In genomic region chr7:29316137-29316734, GRCm38 (mm10) we compare ENCODE assay signal across 9 mouse cellular contexts. TPM values are rescaled to one million over a fixed set of nuclear protein-coding genes. Genes with fewer than 3 reads are reported as not detected.
DNase-seq lines count a peak whose midpoint lies in the region; ATAC-seq and TF ChIP-seq lines count a peak whose summit lies in the region.
"Had no signal": no experiment of that assay in that cellular context is flagged by ENCODE, and none has a peak within 500 bp of the region (broad histone marks: within the 10 kb centered on the region; RNA-seq: fewer than 3 reads in every experiment).

No protein-coding gene starts in this region.

- WGBS in embryonic facial prominence, embryonic 10.5 days = 64% methylated on average over 17 of the region's 17 CpGs
- 54% methylated on average over 16 of the region's 17 CpGs for WGBS in hindbrain, embryonic 11.5 days
- 46% methylated on average over 17 of the region's 17 CpGs for WGBS in midbrain, embryonic 15.5 days

- no peaks in the 10 kb centered on the region for H3K9me3 ChIP-seq in embryonic facial prominence, embryonic 10.5 days
- H3K9me3 ChIP-seq in hindbrain, embryonic 11.5 days (ENCODE audit: control insufficient read depth, low read length) = no peaks in the 10 kb centered on the region
- no peaks in the 10 kb centered on the region for H3K9me3 ChIP-seq in midbrain, embryonic 15.5 days

- H3K27me3 ChIP-seq in embryonic facial prominence, embryonic 10.5 days (replicated peaks; ENCODE audit: low read depth, poor library complexity, severe bottlenecking) = peaks cover 3% of the 10 kb centered on the region; the same call in 1 of the 2 replicates
- no peaks in the 10 kb centered on the region for H3K27me3 ChIP-seq in hindbrain, embryonic 11.5 days (ENCODE audit: control insufficient read depth, insufficient read depth, low read length)
- no peaks in the 10 kb centered on the region for H3K27me3 ChIP-seq in midbrain, embryonic 15.5 days (replicated peaks)

- no peak overlapping the region for H3K4me2 ChIP-seq in hindbrain, embryonic 11.5 days (replicated peaks; ENCODE audit: low read depth, low read length)
- H3K4me2 ChIP-seq in midbrain, embryonic 15.5 days = peak overlapping the region; percentile 43

- ATAC-seq in hindbrain, embryonic 11.5 days (ENCODE audit: low FRiP score) = no peak
- ATAC-seq in midbrain, embryonic 15.5 days (replicated peaks) = no peak

- H3K4me3 ChIP-seq in layer of hippocampus, adult 2 months = peak overlapping the region; percentile 41; the same call in 1 of the 2 replicates
- H3K4me3 ChIP-seq in embryonic facial prominence, embryonic 10.5 days = no peak overlapping the region
- H3K4me3 ChIP-seq in hindbrain, embryonic 11.5 days (ENCODE audit: low read depth, low read length) = no peak overlapping the region
- no peak overlapping the region for H3K4me3 ChIP-seq in midbrain, embryonic 15.5 days

- 0 out of 2 replicates have a peak overlapping the region, but pooled peaks have one; percentile 11 for H3K9ac ChIP-seq in hindbrain, embryonic 11.5 days (ENCODE audit: low read depth, low read length)
- peak overlapping the region; percentile 7 for H3K9ac ChIP-seq in midbrain, embryonic 15.5 days

- TF ChIP-seq CTCF in layer of hippocampus, adult 2 months (conservative IDR thresholded peaks at IDR 0.05) = no peak

- H3K4me1 ChIP-seq in embryonic facial prominence, embryonic 10.5 days = peaks cover 85% of the 10 kb centered on the region
- H3K4me1 ChIP-seq in hindbrain, embryonic 11.5 days (replicated peaks; ENCODE audit: control insufficient read depth, insufficient read depth, low read length) = peaks cover 44% of the 10 kb centered on the region
- H3K4me1 ChIP-seq in midbrain, embryonic 15.5 days = peaks cover 91% of the 10 kb centered on the region

- H3K27ac ChIP-seq in layer of hippocampus, adult 2 months = peak overlapping the region; percentile 98
- peak overlapping the region; percentile 92 for H3K27ac ChIP-seq in embryonic facial prominence, embryonic 10.5 days (replicated peaks)
- H3K27ac ChIP-seq in hindbrain, embryonic 11.5 days (ENCODE audit: low read depth, low read length) = peak overlapping the region; percentile 95
- peak overlapping the region; percentile 92 for H3K27ac ChIP-seq in midbrain, embryonic 15.5 days
- H3K27ac ChIP-seq: macrophage had no signal

- peak in 1 of 2 experiments; percentile 55 for DNase-seq in layer of hippocampus, adult 2 months (ENCODE audit: low spot score in 2 of 2)
- DNase-seq in layer of hippocampus, adult 11-12 months (ENCODE audit: low spot score) = no peak
- DNase-seq in embryonic facial prominence, embryonic 10.5 days (ENCODE audit: low spot score) = no peak
- DNase-seq in hindbrain, embryonic 11.5 days (ENCODE audit: low spot score) = no peak
- no peak for DNase-seq in T-cell, adult 2 months (ENCODE audit: low spot score)
- DNase-seq in heart, postnatal 36 days = no peak
- DNase-seq in kidney, adult 18-20 months = no peak

- peaks cover 39% of the 10 kb centered on the region for H3K36me3 ChIP-seq in embryonic facial prominence, embryonic 10.5 days (replicated peaks)
- peaks cover 6% of the 10 kb centered on the region for H3K36me3 ChIP-seq in hindbrain, embryonic 11.5 days (ENCODE audit: control insufficient read depth, insufficient read depth, low read length)
- peaks cover 10% of the 10 kb centered on the region; the same call in 1 of the 2 replicates for H3K36me3 ChIP-seq in midbrain, embryonic 15.5 days (replicated peaks)

- intact Hi-C loops in heart, postnatal 36 days (cut with DNase I) = no loop called here

RNA-seq across cellular contexts. Expression of gene Dpf1, which starts 12.5 kb away (rescaled TPM):
- 100 to 1,000 TPM; 106 to 113 TPM for total RNA-seq in layer of hippocampus, adult 2 months (2021)
- 24.8 and 28.9 TPM in 2 replicates for polyA plus RNA-seq in embryonic facial prominence, embryonic 10.5 days (2016; fragmentation: Nextera tagmentation; extraction: Ambion mirVana)
- polyA plus RNA-seq in hindbrain, embryonic 11.5 days (2014; fragmentation: Nextera tagmentation; extraction: Ambion mirVana) = 60.9 and 73.6 TPM in 2 replicates
- 256 and 261 TPM in 2 replicates for polyA plus RNA-seq in midbrain, embryonic 15.5 days (2015; fragmentation: Nextera tagmentation; extraction: Ambion mirVana)
- under 1 TPM; 0.44 to 0.51 TPM for total RNA-seq in heart, postnatal 36 days (2021)

RNA-seq across cellular contexts. Expression of gene Ppp1r14a, which starts 27.1 kb away (rescaled TPM):
- total RNA-seq in layer of hippocampus, adult 2 months (2021) = 10 to 100 TPM; 20.8 to 21.6 TPM
- 29.7 and 30.5 TPM in 2 replicates for polyA plus RNA-seq in embryonic facial prominence, embryonic 10.5 days (2016; fragmentation: Nextera tagmentation; extraction: Ambion mirVana)
- polyA plus RNA-seq in hindbrain, embryonic 11.5 days (2014; fragmentation: Nextera tagmentation; extraction: Ambion mirVana) = 33.9 and 37.0 TPM in 2 replicates
- polyA plus RNA-seq in midbrain, embryonic 15.5 days (2015; fragmentation: Nextera tagmentation; extraction: Ambion mirVana) = 3.3 and 4.3 TPM in 2 replicates
- total RNA-seq in heart, postnatal 36 days (2021) = 10 to 100 TPM in 1 of 2 experiments, 1 to 10 TPM in 1; 9.6 to 10.5 TPM
- polyA plus RNA-seq: macrophage had no signal

RNA-seq across cellular contexts. Expression of gene Spint2, which starts 34.5 kb away (rescaled TPM):
- total RNA-seq in layer of hippocampus, adult 2 months (2021) = 10 to 100 TPM; 18.3 to 21.7 TPM
- 75.5 and 79.3 TPM in 2 replicates for polyA plus RNA-seq in embryonic facial prominence, embryonic 10.5 days (2016; fragmentation: Nextera tagmentation; extraction: Ambion mirVana)
- polyA plus RNA-seq in hindbrain, embryonic 11.5 days (2014; fragmentation: Nextera tagmentation; extraction: Ambion mirVana) = 37.5 and 43.4 TPM in 2 replicates
- 72.4 and 77.3 TPM in 2 replicates for polyA plus RNA-seq in midbrain, embryonic 15.5 days (2015; fragmentation: Nextera tagmentation; extraction: Ambion mirVana)
- total RNA-seq in heart, postnatal 36 days (2021) = 10 to 100 TPM; 34.8 to 44.9 TPM
